Mouse (Mus musculus) T-helper 1 cell (primary cell): ENCODE results near the gene Slc35f1.

Experiments used
- in situ Hi-C: fragments of 300-600 bp; cut with MboI, MseI; formaldehyde crosslinking; loops from one replicate; pipeline ENCODE4 v1.15.1; 2025; ENCODE audit warnings: high pct_unique_total_duplicates

Slc35f1 gene

GRCm38 (mm10) chr10:52926330-52926729 is 236.0 kb downstream of the Slc35f1 start:
- in situ Hi-C loops, result no loop called here

- in situ Hi-C loops, result loop anchor here (10.0 kb wide), 1 partner anchor 857 kb away; no protein-coding TSS in a partner anchor
These were observed 241.8 kb downstream of the Slc35f1 start for GRCm38 (mm10) chr10:52932159-52932558.

GRCm38 (mm10) chr10:52934615-52935014 is 244.3 kb downstream of the Slc35f1 start:
- in situ Hi-C loops, result loop anchor here (10.0 kb wide), 1 partner anchor 860 kb away; no protein-coding TSS in a partner anchor

GRCm38 (mm10) chr10:52940111-52940830 is 249.9 kb downstream of the Slc35f1 start:
- in situ Hi-C loops, result no loop called here

- in situ Hi-C loops, result no loop called here
These were observed 250.5 kb downstream of the Slc35f1 start for GRCm38 (mm10) chr10:52940831-52941216.

- in situ Hi-C loops, result no loop called here
These were observed 262.2 kb downstream of the Slc35f1 start for GRCm38 (mm10) chr10:52952581-52952980.

GRCm38 (mm10) chr10:52956728-52957127 is 266.4 kb downstream of the Slc35f1 start:
- in situ Hi-C loops, result no loop called here

GRCm38 (mm10) chr10:52979251-52979650 is 288.9 kb downstream of the Slc35f1 start:
- in situ Hi-C loops, result loop anchor here (5.0 kb wide), 1 partner anchor 77 kb away; no protein-coding TSS in a partner anchor

GRCm38 (mm10) chr10:52982836-52983235 is 292.5 kb downstream of the Slc35f1 start:
- in situ Hi-C loops, result no loop called here

GRCm38 (mm10) chr10:52992246-52992645 is 301.9 kb downstream of the Slc35f1 start:
- in situ Hi-C loops, result no loop called here

GRCm38 (mm10) chr10:52996886-52997285 is 306.6 kb downstream of the Slc35f1 start:
- in situ Hi-C loops, result no loop called here

GRCm38 (mm10) chr10:53001136-53001535 is 310.8 kb downstream of the Slc35f1 start:
- in situ Hi-C loops, result no loop called here

- in situ Hi-C loops, result no loop called here
These were observed 316.2 kb downstream of the Slc35f1 start for GRCm38 (mm10) chr10:53006229-53007190.

- in situ Hi-C loops, result no loop called here
These were observed 323.5 kb downstream of the Slc35f1 start for GRCm38 (mm10) chr10:53013878-53014277.

GRCm38 (mm10) chr10:53028454-53028853 is 338.1 kb downstream of the Slc35f1 start:
- in situ Hi-C loops, result no loop called here

- in situ Hi-C loops, result no loop called here
These were observed 344.9 kb downstream of the Slc35f1 start for GRCm38 (mm10) chr10:53035202-53035601.

- in situ Hi-C loops, result no loop called here
These were observed 355.6 kb downstream of the Slc35f1 start for GRCm38 (mm10) chr10:53045931-53046330.

- in situ Hi-C loops, result no loop called here
These were observed 362.2 kb downstream of the Slc35f1 start for GRCm38 (mm10) chr10:53052521-53052920.

- in situ Hi-C loops, result no loop called here
These were observed 370.4 kb downstream of the Slc35f1 start for GRCm38 (mm10) chr10:53060745-53061144.

- in situ Hi-C loops, result no loop called here
These were observed 372.4 kb downstream of the Slc35f1 start for GRCm38 (mm10) chr10:53062741-53063140.

- in situ Hi-C loops, result no loop called here
These were observed 397.5 kb downstream of the Slc35f1 start for GRCm38 (mm10) chr10:53087811-53088210.

GRCm38 (mm10) chr10:53091525-53091924 is 401.2 kb downstream of the Slc35f1 start:
- in situ Hi-C loops, result no loop called here
